Comparison of ENCODE assay signal across 17 mouse cellular contexts in the genomic region with DNA sequence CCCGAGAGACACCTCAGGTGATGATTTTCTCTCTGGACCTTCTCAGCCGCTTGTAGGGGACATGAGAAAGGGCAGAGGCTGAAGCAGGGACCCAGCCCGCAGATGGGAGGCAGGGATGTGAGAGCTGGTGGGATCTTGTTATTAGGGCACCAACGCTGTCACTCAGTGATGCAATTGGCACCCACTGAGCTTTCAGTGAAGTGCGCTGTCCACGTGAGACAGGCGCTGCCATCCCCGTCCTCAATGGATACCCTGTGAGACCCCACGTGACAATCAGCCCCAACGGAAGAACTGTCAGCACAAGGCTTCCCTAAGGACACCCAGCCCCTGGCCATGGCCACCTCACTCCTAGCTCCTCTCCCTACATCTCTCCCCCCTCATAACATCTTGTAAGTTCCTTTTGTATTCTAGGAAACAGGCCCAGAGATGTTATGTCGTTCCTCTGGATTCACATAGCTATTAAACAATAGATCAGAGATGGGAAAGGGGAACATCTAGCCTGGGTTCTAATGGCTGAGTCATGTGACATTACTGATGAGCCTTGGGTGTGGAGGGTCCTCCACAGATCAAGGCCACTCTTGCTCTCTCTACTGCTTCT. TPM values are rescaled to one million over a fixed set of nuclear protein-coding genes. Genes with fewer than 3 reads are reported as not detected.
"Had no signal": no experiment of that assay in that cellular context is flagged by ENCODE, and none has a peak within 500 bp of the region (broad histone marks: within the 10 kb centered on the region; RNA-seq: fewer than 3 reads in every experiment).

No protein-coding gene starts in this region.

- H3K9me3 ChIP-seq: kidney, embryonic 15.5 days; liver, embryonic 15.5 days; midbrain, embryonic 12.5 days; neural tube, embryonic 13.5 days had no signal

- H3K27ac ChIP-seq: kidney, embryonic 15.5 days; liver, embryonic 15.5 days; midbrain, embryonic 12.5 days; neural tube, embryonic 13.5 days; stomach, postnatal 0 days had no signal

- H3K9ac ChIP-seq: kidney, embryonic 15.5 days; liver, embryonic 15.5 days; midbrain, embryonic 12.5 days; neural tube, embryonic 13.5 days had no signal

- DNase-seq: kidney, adult 2 months; kidney, postnatal 14 days; layer of hippocampus, postnatal 36 days; lung, adult 2 months; lung, postnatal 36 days; retina, postnatal 1 day; right cerebral cortex, postnatal 4 days; thymus, postnatal 25 days had no signal

- H3K4me2 ChIP-seq: kidney, embryonic 15.5 days; liver, embryonic 11.5 days; liver, embryonic 15.5 days; midbrain, embryonic 12.5 days; neural tube, embryonic 13.5 days had no signal

- ATAC-seq: intestine, embryonic 16.5 days; lung, postnatal 0 days had no signal

- H3K36me3 ChIP-seq: kidney, embryonic 15.5 days; liver, embryonic 15.5 days; midbrain, embryonic 12.5 days; neural tube, embryonic 13.5 days had no signal

- H3K4me3 ChIP-seq: kidney, embryonic 15.5 days; liver, embryonic 15.5 days; midbrain, embryonic 12.5 days; neural tube, embryonic 13.5 days had no signal

- H3K27me3 ChIP-seq: kidney, embryonic 15.5 days; neural tube, embryonic 13.5 days had no signal

RNA-seq across cellular contexts. Expression of a gene that starts 3.4 kb away (rescaled TPM):
- total RNA-seq: layer of hippocampus, postnatal 36 days; left cerebral cortex, postnatal 36 days had no signal
- polyA plus RNA-seq: neural tube, embryonic 13.5 days had no signal
